24 mouse cellular contexts compared by ENCODE assay signal in genomic region chr6:95769808-95770207, GRCm38 (mm10).
"Had no signal": no experiment of that assay in that cellular context is flagged by ENCODE, and none has a peak within 500 bp of the region (broad histone marks: within the 10 kb centered on the region; RNA-seq: fewer than 3 reads in every experiment).

No protein-coding gene starts in this region.

- DNase-seq: gastrocnemius, adult 2 months; gastrocnemius, postnatal 10 days; gastrocnemius, postnatal 25 days; heart, adult 2 months; heart, postnatal 14 days; heart, postnatal 36 days; kidney, adult 11 months; kidney, adult 2 months; kidney, adult 9 months; kidney, postnatal 10 days; layer of hippocampus, adult 9-11 months; layer of hippocampus, postnatal 36 days; left cerebral cortex, postnatal 4 days had no signal

- H3K4me2 ChIP-seq: heart, embryonic 11.5 days; heart, embryonic 13.5 days; heart, embryonic 15.5 days; hindbrain, embryonic 13.5 days; hindbrain, embryonic 15.5 days; limb, embryonic 13.5 days; limb, embryonic 15.5 days; liver, embryonic 12.5 days had no signal

- H3K9me3 ChIP-seq: heart, embryonic 13.5 days; heart, embryonic 15.5 days; hindbrain, embryonic 13.5 days; hindbrain, embryonic 15.5 days; limb, embryonic 13.5 days; limb, embryonic 15.5 days; liver, embryonic 12.5 days had no signal

- H3K27ac ChIP-seq: gastrocnemius, adult 2 months; heart, adult 2 months; heart, embryonic 13.5 days; heart, embryonic 15.5 days; hindbrain, embryonic 13.5 days; hindbrain, embryonic 15.5 days; hindbrain, postnatal 0 days; limb, embryonic 13.5 days; limb, embryonic 15.5 days; liver, embryonic 12.5 days; liver, embryonic 14.5 days had no signal

- H3K36me3 ChIP-seq: heart, embryonic 13.5 days; heart, embryonic 15.5 days; hindbrain, embryonic 13.5 days; hindbrain, embryonic 15.5 days; limb, embryonic 13.5 days; limb, embryonic 15.5 days; liver, embryonic 12.5 days had no signal

- H3K4me3 ChIP-seq: gastrocnemius, adult 2 months; heart, adult 2 months; heart, embryonic 13.5 days; heart, embryonic 15.5 days; hindbrain, embryonic 13.5 days; hindbrain, embryonic 15.5 days; limb, embryonic 13.5 days; limb, embryonic 15.5 days; liver, embryonic 12.5 days had no signal

- H3K4me1 ChIP-seq: heart, embryonic 13.5 days; heart, embryonic 15.5 days; hindbrain, embryonic 13.5 days; hindbrain, embryonic 15.5 days; limb, embryonic 13.5 days; limb, embryonic 15.5 days; liver, embryonic 12.5 days had no signal

- H3K9ac ChIP-seq: heart, embryonic 13.5 days; heart, embryonic 15.5 days; hindbrain, embryonic 13.5 days; hindbrain, embryonic 15.5 days; limb, embryonic 13.5 days; limb, embryonic 15.5 days; liver, embryonic 12.5 days; liver, embryonic 14.5 days had no signal

- ATAC-seq: hindbrain, postnatal 0 days; intestine, embryonic 16.5 days; liver, embryonic 12.5 days had no signal

- H3K27me3 ChIP-seq: heart, embryonic 13.5 days; heart, embryonic 15.5 days; hindbrain, embryonic 13.5 days; hindbrain, embryonic 15.5 days; limb, embryonic 13.5 days; limb, embryonic 15.5 days; liver, embryonic 12.5 days had no signal
